In genomic region chr5:143932831-143933230, GRCm38 (mm10) we compare ENCODE assay signal across 9 mouse cellular contexts. TPM values are rescaled to one million over a fixed set of nuclear protein-coding genes. Genes with fewer than 3 reads are reported as not detected.
DNase-seq lines count a peak whose midpoint lies in the region; ATAC-seq and TF ChIP-seq lines count a peak whose summit lies in the region.
"Had no signal": no experiment of that assay in that cellular context is flagged by ENCODE, and none has a peak within 500 bp of the region (broad histone marks: within the 10 kb centered on the region; RNA-seq: fewer than 3 reads in every experiment).

Rsph10b (plus strand) TSS chr5:143933035.

- TF ChIP-seq POLR2A in testis, adult 2 months (IDR thresholded peaks at IDR 0.05; ENCODE audit: control insufficient read depth, low read depth, low read length) = peak; percentile 66; the same call in 1 of the 2 replicates

- no peak within 1 kb of the TSS for H3K4me3 ChIP-seq in embryonic facial prominence, embryonic 14.5 days (ENCODE audit: low read depth, low read length)
- H3K4me3 ChIP-seq in lung, embryonic 14.5 days (ENCODE audit: low read depth, low read length) = no peak within 1 kb of the TSS
- H3K4me3 ChIP-seq in testis, adult 2 months (ENCODE audit: control insufficient read depth, low read depth, low read length) = peak within 1 kb of the TSS; percentile 84

- no peaks in the 10 kb centered on the region for H3K9me3 ChIP-seq in embryonic facial prominence, embryonic 14.5 days (ENCODE audit: control insufficient read depth, low read length)
- no peaks in the 10 kb centered on the region for H3K9me3 ChIP-seq in lung, embryonic 14.5 days (ENCODE audit: low read depth, low read length)

- no peak within 1 kb of the TSS for H3K9ac ChIP-seq in embryonic facial prominence, embryonic 14.5 days (ENCODE audit: low read depth, low read length)
- no peak within 1 kb of the TSS for H3K9ac ChIP-seq in lung, embryonic 14.5 days

- WGBS in embryonic facial prominence, embryonic 14.5 days = 21% methylated on average over 8 of the region's 8 CpGs
- WGBS in lung, embryonic 14.5 days = 18% methylated on average over 8 of the region's 8 CpGs

- TF ChIP-seq CTCF in lung, embryonic 14.5 days (IDR thresholded peaks at IDR 0.05; ENCODE audit: low read depth) = no peak
- TF ChIP-seq CTCF in testis, adult 2 months (IDR thresholded peaks at IDR 0.05; ENCODE audit: control insufficient read depth, insufficient read depth, insufficient replicate concordance, low read depth, low read length) = no peak

- no peaks in the 10 kb centered on the region for H3K27me3 ChIP-seq in embryonic facial prominence, embryonic 14.5 days (replicated peaks; ENCODE audit: control insufficient read depth, insufficient read depth, low read length)
- no peaks in the 10 kb centered on the region for H3K27me3 ChIP-seq in lung, embryonic 14.5 days (ENCODE audit: insufficient read depth, low read length)
- H3K27me3 ChIP-seq in testis, adult 2 months (ENCODE audit: control insufficient read depth, insufficient read depth, low read length) = no peaks in the 10 kb centered on the region

- H3K4me2 ChIP-seq in embryonic facial prominence, embryonic 14.5 days (ENCODE audit: low read depth, low read length) = no peak within 1 kb of the TSS; the same call in 1 of the 2 replicates
- H3K4me2 ChIP-seq in lung, embryonic 14.5 days = 0 out of 2 replicates have a peak within 1 kb of the TSS, but pooled peaks have one; percentile 15

- H3K27ac ChIP-seq in embryonic facial prominence, embryonic 14.5 days (replicated peaks; ENCODE audit: low read depth, low read length) = no peak within 1 kb of the TSS
- no peak within 1 kb of the TSS for H3K27ac ChIP-seq in lung, embryonic 14.5 days (ENCODE audit: low read depth)
- no peak within 1 kb of the TSS for H3K27ac ChIP-seq in testis, adult 2 months (ENCODE audit: control insufficient read depth, insufficient read depth, low read depth, low read length)

- DNase-seq in ovary, postnatal 14 days (ENCODE audit: low spot score) = peak; percentile 13
- DNase-seq in ovary, postnatal 10 days (ENCODE audit: low spot score) = no peak
- peak; percentile 13 for DNase-seq in embryonic facial prominence, embryonic 14.5 days (ENCODE audit: low spot score)
- DNase-seq in lung, embryonic 14.5 days = peak; percentile 47
- no peak for DNase-seq in urinary bladder, postnatal 14 days (ENCODE audit: low spot score)
- no peak for DNase-seq in spleen, postnatal 36 days (ENCODE audit: low spot score in 2 of 2)
- no peak for DNase-seq in urinary bladder, postnatal 25 days (ENCODE audit: low spot score)

- H3K4me1 ChIP-seq in embryonic facial prominence, embryonic 14.5 days (ENCODE audit: control insufficient read depth, insufficient read depth, low read length) = no peaks in the 10 kb centered on the region
- no peaks in the 10 kb centered on the region for H3K4me1 ChIP-seq in lung, embryonic 14.5 days (ENCODE audit: insufficient read depth)
- 0 out of 2 replicates have a peak, but pooled peaks cover 6% of the 10 kb centered on the region for H3K4me1 ChIP-seq in testis, adult 2 months (ENCODE audit: control insufficient read depth, insufficient read depth, low read length)

- ATAC-seq in embryonic facial prominence, embryonic 14.5 days (ENCODE audit: low read depth) = no peak
- ATAC-seq in lung, embryonic 14.5 days (ENCODE audit: insufficient read depth) = peak; percentile 28; the same call in 1 of the 2 replicates

- peaks cover 42% of the 10 kb centered on the region for H3K36me3 ChIP-seq in embryonic facial prominence, embryonic 14.5 days (ENCODE audit: control insufficient read depth, insufficient read depth, low read length)
- peaks cover 45% of the 10 kb centered on the region for H3K36me3 ChIP-seq in lung, embryonic 14.5 days (ENCODE audit: insufficient read depth)
- no peaks in the 10 kb centered on the region for H3K36me3 ChIP-seq in testis, adult 2 months (ENCODE audit: control insufficient read depth, insufficient read depth, low read length)

RNA-seq across cellular contexts. Expression of gene Rsph10b, which starts in this region (rescaled TPM):
- 3.3 and 4.7 TPM in 2 replicates for polyA plus RNA-seq in embryonic facial prominence, embryonic 14.5 days (2014; fragmentation: Nextera tagmentation; extraction: Ambion mirVana)
- 0.22 and 0.33 TPM in 2 replicates for polyA plus RNA-seq in lung, embryonic 14.5 days (2014; fragmentation: Nextera tagmentation; extraction: Ambion mirVana)
- polyA plus RNA-seq in testis, adult 2 months (2012; rRNA removed) = 34.7 and 37.5 TPM in 2 replicates
- polyA plus RNA-seq: liver, adult 2 months had no signal

Comparison
In these comparisons a context has a peak if more than half of its experiments do, and no peak if none do; other contexts are left out.
1. DNase-seq: peak in ovary, postnatal 14 days (single experiment) and embryonic facial prominence, embryonic 14.5 days (single experiment); none in ovary, postnatal 10 days (single experiment), urinary bladder, postnatal 14 days (single experiment), spleen, postnatal 36 days (0 of 2) and urinary bladder, postnatal 25 days (single experiment).
2. Peak in DNase-seq, ATAC-seq and H3K4me2 ChIP-seq in lung, embryonic 14.5 days; RNA of the gene not detected or under 1 TPM.